ENCODE assay signal across 9 mouse cellular contexts in genomic region chr4:138725127-138725461, GRCm38 (mm10). TPM values are rescaled to one million over a fixed set of nuclear protein-coding genes. Genes with fewer than 3 reads are reported as not detected.
DNase-seq lines count a peak whose midpoint lies in the region; ATAC-seq lines count a peak whose summit lies in the region.
"Had no signal": no experiment of that assay in that cellular context is flagged by ENCODE, and none has a peak within 500 bp of the region (broad histone marks: within the 10 kb centered on the region; RNA-seq: fewer than 3 reads in every experiment).

No protein-coding gene starts in this region.

- peak; percentile 67; the same call in 1 of the 2 replicates for ATAC-seq in embryonic facial prominence, embryonic 12.5 days (ENCODE audit: insufficient number of reproducible peaks, insufficient read depth, low FRiP score, low TSS enrichment)
- 0 out of 2 replicates have a peak, but pooled peaks have one; percentile 48 for ATAC-seq in heart, embryonic 15.5 days (replicated peaks; ENCODE audit: insufficient number of reproducible peaks, insufficient read depth, low FRiP score, low read depth)
- ATAC-seq in kidney, embryonic 16.5 days (ENCODE audit: low FRiP score, low TSS enrichment): peak; percentile 72
- no peak for ATAC-seq in erythroid progenitor cell, adult 5-6 weeks (replicated peaks; ENCODE audit: low FRiP score, poor library complexity, severe bottlenecking)

- H3K27me3 ChIP-seq in embryonic facial prominence, embryonic 12.5 days: no peaks in the 10 kb centered on the region
- H3K27me3 ChIP-seq in heart, embryonic 15.5 days: peaks cover 27% of the 10 kb centered on the region
- H3K27me3 ChIP-seq in kidney, embryonic 16.5 days (ENCODE audit: insufficient read depth, low read length): no peaks in the 10 kb centered on the region

- 5% methylated on average over 13 of the region's 13 CpGs for WGBS in embryonic facial prominence, embryonic 12.5 days
- WGBS in heart, embryonic 15.5 days: 5% methylated on average over 13 of the region's 13 CpGs
- WGBS in kidney, embryonic 16.5 days: under 1% methylated on average over 13 of the region's 13 CpGs

- H3K9me3 ChIP-seq in embryonic facial prominence, embryonic 12.5 days: no peaks in the 10 kb centered on the region
- no peaks in the 10 kb centered on the region for H3K9me3 ChIP-seq in heart, embryonic 15.5 days (replicated peaks)
- no peaks in the 10 kb centered on the region for H3K9me3 ChIP-seq in kidney, embryonic 16.5 days (ENCODE audit: low read length)

- peak overlapping the region; percentile 28; the same call in 1 of the 2 replicates for H3K9ac ChIP-seq in embryonic facial prominence, embryonic 12.5 days
- H3K9ac ChIP-seq in heart, embryonic 15.5 days: peak overlapping the region; percentile 22; the same call in 1 of the 2 replicates
- H3K9ac ChIP-seq in kidney, embryonic 16.5 days (replicated peaks; ENCODE audit: low read length): peak overlapping the region; percentile 53

- H3K4me1 ChIP-seq in embryonic facial prominence, embryonic 12.5 days: peaks cover 21% of the 10 kb centered on the region
- peaks cover 34% of the 10 kb centered on the region for H3K4me1 ChIP-seq in heart, embryonic 15.5 days (replicated peaks)
- H3K4me1 ChIP-seq in kidney, embryonic 16.5 days (ENCODE audit: insufficient read depth, low read length): peaks cover 65% of the 10 kb centered on the region

- peak overlapping the region; percentile 47; the same call in 1 of the 2 replicates for H3K27ac ChIP-seq in embryonic facial prominence, embryonic 12.5 days
- peak overlapping the region; percentile 62 for H3K27ac ChIP-seq in heart, embryonic 15.5 days
- H3K27ac ChIP-seq in kidney, embryonic 16.5 days (ENCODE audit: low read length): peak overlapping the region; percentile 82

- DNase-seq in CD4-positive, CD25-positive, alpha-beta regulatory T cell, adult 2 months (ENCODE audit: low read depth, low spot score): peak; percentile 55
- peak; percentile 81 to 86 for DNase-seq in adrenal gland, adult (ENCODE audit: inconsistent age in 2 of 2, low spot score in 1 of 2)
- peak; percentile 67 for DNase-seq in lung, postnatal 14 days
- DNase-seq in right cerebral cortex, postnatal 4 days: peak; percentile 52

- no peaks in the 10 kb centered on the region for H3K36me3 ChIP-seq in embryonic facial prominence, embryonic 12.5 days
- no peaks in the 10 kb centered on the region for H3K36me3 ChIP-seq in heart, embryonic 15.5 days
- no peaks in the 10 kb centered on the region for H3K36me3 ChIP-seq in kidney, embryonic 16.5 days (ENCODE audit: insufficient read depth, low read length)

- H3K4me2 ChIP-seq in embryonic facial prominence, embryonic 12.5 days (replicated peaks): peak overlapping the region; percentile 54
- H3K4me2 ChIP-seq in heart, embryonic 15.5 days: peak overlapping the region; percentile 54
- H3K4me2 ChIP-seq in kidney, embryonic 16.5 days (replicated peaks; ENCODE audit: low read depth, low read length): peak overlapping the region; percentile 53

- peak overlapping the region; percentile 29 for H3K4me3 ChIP-seq in embryonic facial prominence, embryonic 12.5 days
- peak overlapping the region; percentile 15 for H3K4me3 ChIP-seq in heart, embryonic 15.5 days
- H3K4me3 ChIP-seq in kidney, embryonic 16.5 days (ENCODE audit: low read length): peak overlapping the region; percentile 24
- H3K4me3 ChIP-seq: megakaryocyte, embryonic 14.5 days had no signal

RNA-seq across cellular contexts. Expression of gene Pla2g2c, which starts 0.5 kb away (rescaled TPM):
- polyA plus RNA-seq in embryonic facial prominence, embryonic 12.5 days (2016; fragmentation: Nextera tagmentation; extraction: Ambion mirVana): 0.41 and 0.53 TPM in 2 replicates
- 0.18 and 0.24 TPM in 2 replicates for polyA plus RNA-seq in heart, embryonic 15.5 days (2015; fragmentation: Nextera tagmentation; extraction: Ambion mirVana)
- polyA plus RNA-seq in kidney, embryonic 16.5 days (2015; fragmentation: Nextera tagmentation; extraction: Ambion mirVana): 0.47 and 0.59 TPM in 2 replicates
- total RNA-seq in erythroid progenitor cell, adult 5-6 weeks (2015; ENCODE audit: low replicate concordance): not detected in 2 replicates
- total RNA-seq in erythroid progenitor cell, adult 5-6 weeks (2017; ENCODE audit: low replicate concordance): not detected in 2 replicates

RNA-seq across cellular contexts. Expression of gene Ubxn10, which starts 11.9 kb away (rescaled TPM):
- 0.78 and 1.0 TPM in 2 replicates for polyA plus RNA-seq in embryonic facial prominence, embryonic 12.5 days (2016; fragmentation: Nextera tagmentation; extraction: Ambion mirVana)
- polyA plus RNA-seq in heart, embryonic 15.5 days (2015; fragmentation: Nextera tagmentation; extraction: Ambion mirVana): 0.84 and 1.2 TPM in 2 replicates
- polyA plus RNA-seq in kidney, embryonic 16.5 days (2015; fragmentation: Nextera tagmentation; extraction: Ambion mirVana): 2.1 and 2.3 TPM in 2 replicates
- not detected in 2 replicates for total RNA-seq in erythroid progenitor cell, adult 5-6 weeks (2015; ENCODE audit: low replicate concordance)
- total RNA-seq in erythroid progenitor cell, adult 5-6 weeks (2017; ENCODE audit: low replicate concordance): not detected in 2 replicates

RNA-seq across cellular contexts. Expression of gene Pla2g2f, which starts 32.3 kb away (rescaled TPM):
- polyA plus RNA-seq in embryonic facial prominence, embryonic 12.5 days (2016; fragmentation: Nextera tagmentation; extraction: Ambion mirVana): not detected in 2 replicates
- 0.09 TPM in 1 of 2 replicates, not detected in the other for polyA plus RNA-seq in heart, embryonic 15.5 days (2015; fragmentation: Nextera tagmentation; extraction: Ambion mirVana)
- polyA plus RNA-seq in kidney, embryonic 16.5 days (2015; fragmentation: Nextera tagmentation; extraction: Ambion mirVana): 0.07 TPM in 1 of 2 replicates, not detected in the other
- total RNA-seq in erythroid progenitor cell, adult 5-6 weeks (2015; ENCODE audit: low replicate concordance): not detected in 2 replicates
- not detected in 2 replicates for total RNA-seq in erythroid progenitor cell, adult 5-6 weeks (2017; ENCODE audit: low replicate concordance)

RNA-seq across cellular contexts. Expression of gene Pla2g2d, which starts 50.4 kb away (rescaled TPM):
- polyA plus RNA-seq in embryonic facial prominence, embryonic 12.5 days (2016; fragmentation: Nextera tagmentation; extraction: Ambion mirVana): 0.13 and 0.32 TPM in 2 replicates
- polyA plus RNA-seq in heart, embryonic 15.5 days (2015; fragmentation: Nextera tagmentation; extraction: Ambion mirVana): not detected in 2 replicates
- 0.19 TPM in 1 of 2 replicates, not detected in the other for polyA plus RNA-seq in kidney, embryonic 16.5 days (2015; fragmentation: Nextera tagmentation; extraction: Ambion mirVana)
- not detected in 2 replicates for total RNA-seq in erythroid progenitor cell, adult 5-6 weeks (2015; ENCODE audit: low replicate concordance)
- not detected in 2 replicates for total RNA-seq in erythroid progenitor cell, adult 5-6 weeks (2017; ENCODE audit: low replicate concordance)
